Mouse (Mus musculus) gastrocnemius, postnatal 25 days (tissue): ENCODE results near the gene Alyref. TPM values are rescaled to one million over a fixed set of nuclear protein-coding genes. Genes with fewer than 3 reads are reported as not detected.
"Not testable (repeated sequence)": the region's sequence is repeated elsewhere in the genome, so short reads cannot be mapped to it uniquely, and the experiment has no call there.

Experiments used
- DNase-seq: peaks from one replicate; pipeline ENCODE4 v3.0.0; 2022
- total RNA-seq, 2 experiments: library from RNA; stranded (reverse); gene quantifications; 1 replicate in 1 of 2; 2 replicates in 1 of 2; pipeline ENCODE4 v1.2.3; 2021

Alyref gene
- total RNA-seq, 2 experiments from 2014 or later = 39.1 to 40.5 TPM

GRCm38 (mm10) chr11:120573585-120574277 is 24.4 kb downstream of the Alyref start:
- DNase-seq = no peak

GRCm38 (mm10) chr11:120572752-120573584 is 25.2 kb downstream of the Alyref start, which contains the start of gene P4hb:
P4hb (minus strand) TSS chr11:120573253.
- peak; percentile 100 for DNase-seq

- no peak for DNase-seq
Observed at GRCm38 (mm10) chr11:120572417-120572751, 25.8 kb downstream of the Alyref start.

GRCm38 (mm10) chr11:120571754-120572416 is 26.3 kb downstream of the Alyref start:
- DNase-seq = no peak

- DNase-seq = no peak
Observed at GRCm38 (mm10) chr11:120571122-120571521, 27.0 kb downstream of the Alyref start.

DNA sequence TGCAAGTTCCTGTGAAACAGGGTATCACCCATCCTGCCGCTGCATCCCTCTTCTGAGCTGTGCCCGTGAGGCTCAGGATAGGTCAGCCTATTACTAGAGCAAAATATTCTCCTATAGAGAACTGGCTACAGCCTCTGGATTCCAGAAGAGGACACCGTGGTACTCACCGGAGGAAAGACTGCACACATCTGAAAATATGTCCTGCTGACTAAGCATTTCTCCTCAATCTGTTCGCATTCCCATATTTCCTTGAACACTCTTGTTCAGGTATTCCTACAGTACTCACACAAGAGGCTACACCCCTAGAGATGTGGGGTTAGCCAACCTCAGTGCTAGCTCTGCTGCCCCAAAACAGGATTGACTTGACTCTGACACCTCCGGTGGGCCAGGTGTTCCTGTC is 29.8 kb downstream of the Alyref start:
- no peak for DNase-seq

- DNase-seq = no peak
Observed at GRCm38 (mm10) chr11:120565114-120565513, 33.1 kb downstream of the Alyref start.

GRCm38 (mm10) chr11:120562949-120563348 is 35.2 kb downstream of the Alyref start:
- no peak for DNase-seq

- no peak for DNase-seq
Observed at GRCm38 (mm10) chr11:120560952-120561728, 37.0 kb downstream of the Alyref start.

GRCm38 (mm10) chr11:120558843-120559242 is 39.3 kb downstream of the Alyref start:
- not testable (repeated sequence) for DNase-seq

DNA sequence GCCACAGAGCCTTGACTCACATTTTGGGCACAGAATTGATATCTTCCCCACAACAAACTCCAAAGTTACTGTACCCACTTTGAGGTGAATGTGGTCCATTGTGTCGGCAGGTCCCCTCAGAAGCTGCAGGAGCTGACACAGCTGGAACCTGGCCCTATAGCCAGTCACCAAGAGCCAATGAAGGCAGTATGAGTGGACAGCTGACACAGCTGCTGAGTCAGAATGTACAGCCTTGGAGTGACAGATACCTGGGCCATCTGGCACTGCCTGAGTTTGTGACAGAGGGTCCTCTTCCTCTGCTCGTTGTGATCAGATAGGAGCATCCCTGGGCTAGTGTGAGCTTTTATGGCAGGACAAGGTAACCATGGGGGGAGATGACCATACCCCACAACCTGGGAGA is 42.9 kb downstream of the Alyref start:
- DNase-seq = no peak

DNA sequence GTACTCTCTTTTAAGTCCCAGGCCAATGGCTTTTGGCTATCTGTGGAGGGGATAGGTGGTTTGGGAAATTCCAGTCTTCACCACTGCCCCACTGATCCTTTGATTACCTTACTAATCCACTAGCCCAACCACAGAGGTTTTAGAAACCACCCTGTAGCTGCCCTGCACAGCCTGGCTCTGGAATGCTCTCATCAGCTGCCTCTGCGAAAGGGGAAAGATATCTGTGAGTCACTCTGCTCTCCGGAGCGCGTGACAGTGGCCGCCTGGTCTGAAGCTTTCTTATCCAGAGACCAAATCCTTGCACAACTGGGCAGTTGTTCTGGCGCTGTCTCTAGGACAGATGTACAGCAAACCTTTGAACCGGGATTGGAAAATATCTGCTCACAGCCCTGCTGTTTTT is 43.3 kb downstream of the Alyref start:
- DNase-seq = no peak

DNA sequence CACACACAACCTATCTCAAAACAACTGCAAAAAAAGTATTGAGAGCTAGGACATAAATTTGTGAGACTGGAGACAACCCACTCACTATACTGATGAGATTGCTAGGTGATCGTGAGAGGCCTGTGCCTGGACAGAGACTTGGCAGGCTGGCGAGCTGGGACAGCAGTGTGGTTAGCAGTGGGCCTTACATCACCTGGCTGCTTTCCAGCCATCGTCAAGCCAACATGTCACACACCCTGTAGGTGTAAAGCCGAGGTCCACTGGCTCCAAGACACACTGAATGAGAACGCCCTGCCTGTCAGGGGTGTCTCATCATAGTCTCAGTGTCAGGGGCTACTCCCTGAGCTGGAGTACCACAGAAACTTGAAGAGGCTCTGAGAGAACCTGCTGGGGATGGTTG is 45.4 kb downstream of the Alyref start:
- DNase-seq = no peak

DNA sequence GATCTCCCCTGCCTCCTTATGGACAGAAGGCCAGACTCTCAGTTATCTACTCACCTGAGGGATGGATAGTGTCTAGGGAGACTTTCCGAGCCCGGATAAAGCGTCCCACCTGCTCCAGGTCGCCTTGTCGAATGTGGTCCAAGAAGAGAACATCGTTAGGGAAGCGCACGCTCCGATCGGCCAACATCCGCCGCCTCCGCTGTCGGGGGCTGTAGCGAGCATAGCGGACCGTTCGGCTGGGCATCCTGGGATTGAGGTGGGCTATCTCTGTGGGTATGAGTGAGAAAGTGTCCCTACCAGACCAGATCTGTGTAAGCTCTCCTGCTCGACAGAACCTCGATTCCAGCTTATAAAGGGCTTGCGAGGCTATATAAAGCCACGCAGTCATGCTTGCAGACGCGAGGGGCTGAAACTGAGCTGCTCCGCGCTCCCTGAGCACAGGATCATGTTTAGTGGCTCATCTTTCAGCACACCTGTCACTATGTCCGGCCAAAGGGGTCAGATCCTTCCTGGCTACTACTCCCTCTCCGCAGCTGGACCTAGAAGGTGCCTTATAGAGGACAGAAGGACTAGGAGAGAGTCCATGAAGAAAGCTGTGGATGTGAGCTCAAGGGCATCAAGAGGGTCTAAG is 47.2 kb downstream of the Alyref start, which contains the start of gene Ppp1r27:
Gene Ppp1r27 (minus strand): TSS at position 323 of the 631 bp plus-strand sequence.
- peak; percentile 68 for DNase-seq

DNA sequence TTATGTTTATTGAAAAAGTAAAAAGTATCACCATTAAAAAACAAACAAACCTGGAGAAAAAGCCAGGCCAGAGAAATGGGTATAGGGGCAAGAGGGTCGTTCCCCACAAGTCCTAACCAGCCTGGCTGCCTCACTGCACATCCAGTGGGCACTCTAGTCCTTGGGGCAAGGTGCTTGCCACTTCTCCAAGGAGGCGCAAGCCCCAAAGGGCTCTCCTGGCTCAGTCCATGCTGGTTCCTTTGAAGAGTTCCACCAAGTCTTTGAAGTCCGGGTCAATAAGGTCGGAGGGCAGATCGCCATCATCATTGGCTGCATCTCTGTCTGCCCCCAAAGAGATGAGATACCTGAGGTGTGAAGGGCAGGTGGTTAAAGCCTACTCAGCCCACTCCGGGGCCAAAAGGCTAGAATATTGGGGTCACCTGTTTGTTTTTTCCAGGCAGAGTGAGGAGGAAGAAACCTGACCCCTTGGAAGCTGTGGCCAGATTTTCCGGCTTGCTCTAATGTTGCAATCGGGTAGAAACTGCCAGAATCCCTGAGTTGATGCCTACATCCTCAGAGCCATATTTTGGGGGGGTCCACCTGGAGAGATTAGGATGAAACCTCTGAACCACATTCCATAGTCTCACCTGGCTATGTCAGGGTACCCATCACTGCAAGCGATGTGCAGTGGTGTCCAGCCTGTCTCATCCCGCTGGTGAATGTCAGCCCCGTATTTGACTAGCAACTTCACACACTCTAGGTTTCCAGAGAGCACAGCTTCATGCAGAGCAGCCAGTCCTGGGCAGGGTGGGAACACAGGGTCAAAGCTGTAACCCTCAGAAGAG is 48.0 kb downstream of the Alyref start:
- DNase-seq = peak; percentile 33

GRCm38 (mm10) chr11:120549168-120549945 is 48.8 kb downstream of the Alyref start, which contains the start of gene Mcrip1:
Mcrip1 (minus strand) TSS chr11:120549727.
- peak; percentile 94 for DNase-seq

- no peak for DNase-seq
Observed at GRCm38 (mm10) chr11:120548786-120549167, 49.4 kb downstream of the Alyref start.

DNA sequence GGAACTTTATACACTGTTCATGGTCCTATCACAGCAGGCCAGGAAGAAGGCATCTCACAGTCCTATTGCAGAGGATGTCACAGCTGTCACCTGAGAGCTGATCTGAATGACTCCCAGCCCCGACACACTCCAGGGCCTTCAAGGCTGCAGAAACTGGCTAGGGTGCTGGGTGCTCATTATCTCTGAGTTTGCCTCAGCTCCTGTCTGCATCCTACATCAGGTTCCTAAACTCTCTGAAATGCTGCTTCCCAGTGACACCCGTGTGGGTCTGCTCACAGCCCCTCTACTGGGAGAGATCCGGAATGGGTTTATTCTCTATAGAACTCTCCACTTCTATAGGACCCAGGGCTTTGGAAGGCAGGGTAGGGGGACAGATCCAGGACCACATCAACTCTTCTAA is 50.0 kb downstream of the Alyref start:
- no peak for DNase-seq

GRCm38 (mm10) chr11:120547469-120547868 is 50.7 kb downstream of the Alyref start:
- DNase-seq = no peak

- no peak for DNase-seq
Observed at GRCm38 (mm10) chr11:120545964-120546363, 52.2 kb downstream of the Alyref start.
